Mouse (Mus musculus): ENCODE data around the gene Tbc1d8. TPM values are rescaled to one million over a fixed set of nuclear protein-coding genes. Genes with fewer than 3 reads are reported as not detected.

Gene Tbc1d8
- total and polyA plus RNA-seq, 2 experiments from 2014 or later, result 7.7 to 19.3 TPM

DNA sequence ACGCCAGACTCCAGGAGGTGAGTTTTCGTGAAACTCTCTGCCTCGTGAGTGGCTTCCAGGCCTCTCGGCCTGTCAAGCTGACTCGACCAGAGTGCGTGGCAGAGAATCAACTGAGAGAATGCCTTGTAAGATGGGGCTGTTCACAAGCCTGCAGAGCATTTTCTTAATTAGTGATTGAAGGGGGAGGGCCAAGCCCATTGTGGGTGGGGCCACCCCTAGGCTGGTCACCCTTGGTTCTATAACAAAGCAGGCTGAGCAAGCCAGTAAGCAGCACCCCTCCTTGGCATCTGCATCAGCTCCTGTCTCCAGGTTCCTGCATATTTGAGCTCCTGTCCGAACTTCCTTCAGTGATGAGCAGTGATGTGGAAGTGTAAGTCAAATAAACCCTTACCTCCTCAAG lies 42.8 kb upstream of the Tbc1d8 start:
- Histone ChIP-seq H3K4me2 (ENCODE audit: low read depth) (no peak overlapping the region), H3K4me3 (ENCODE audit: low read depth, low read length) (no peak overlapping the region), H3K27me3 (ENCODE audit: insufficient read depth, low read length) (no peaks in the 10 kb centered on the region), H3K27ac (ENCODE audit: low read depth, low read length) (no peak overlapping the region), H3K9ac (no peak overlapping the region), H3K36me3 (ENCODE audit: insufficient read depth) (no peaks in the 10 kb centered on the region), H3K9me3 (ENCODE audit: low read length) (no peaks in the 10 kb centered on the region), H3K4me1 (ENCODE audit: insufficient read depth) (no peaks in the 10 kb centered on the region)
- DNase-seq (no peak), ATAC-seq (no peak)
- TF ChIP-seq CTCF (IDR thresholded peaks at IDR 0.05; ENCODE audit: low read depth), result no peak
- 80% methylated on average over 7 of the region's 7 CpGs for WGBS

DNA sequence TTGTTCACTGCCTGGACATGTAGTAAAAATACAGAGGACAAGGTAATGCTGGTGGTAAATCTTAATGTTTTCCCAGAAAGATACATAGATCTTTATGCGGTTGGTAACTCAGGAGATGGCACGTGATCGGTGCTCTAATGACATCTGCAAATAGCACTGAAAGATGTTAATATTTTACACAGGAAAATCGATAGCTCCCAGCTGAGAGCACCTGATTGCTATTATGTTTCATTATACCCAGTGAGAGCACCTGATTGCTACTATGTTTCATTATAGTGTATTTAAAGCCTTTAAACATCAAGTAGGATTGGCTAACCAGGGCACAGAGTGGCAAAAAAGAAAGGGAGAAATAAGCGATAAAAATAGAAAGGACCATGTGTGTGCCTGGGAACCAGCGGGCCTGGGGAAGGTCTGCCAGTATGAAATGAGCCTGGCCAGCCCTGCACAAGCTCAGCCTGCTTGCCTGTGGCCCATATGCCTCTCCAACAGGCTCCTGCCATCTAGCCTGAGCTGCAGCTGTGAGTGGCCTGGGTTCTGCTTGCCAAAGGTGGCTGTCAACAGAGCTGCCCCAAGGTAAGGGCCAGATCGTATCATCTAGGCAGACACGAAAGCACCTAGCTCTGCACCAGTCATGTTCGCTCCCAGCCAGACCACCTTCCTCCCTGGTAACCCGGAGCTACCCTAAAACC lies 36.9 kb upstream of the Tbc1d8 start:
- H3K4me3 ChIP-seq (ENCODE audit: low read depth, low read length), result no peak overlapping the region
- ATAC-seq (peak; percentile 71), DNase-seq (no peak)
- H3K4me2 ChIP-seq (ENCODE audit: low read depth), result no peak overlapping the region
- no peak overlapping the region for H3K27ac ChIP-seq (ENCODE audit: low read depth, low read length)
- no peaks in the 10 kb centered on the region for H3K4me1 ChIP-seq (ENCODE audit: insufficient read depth)
- H3K36me3 ChIP-seq (ENCODE audit: insufficient read depth), result no peaks in the 10 kb centered on the region
- no peaks in the 10 kb centered on the region for H3K27me3 ChIP-seq (ENCODE audit: insufficient read depth, low read length)
- 81% methylated on average over 10 of the region's 10 CpGs for WGBS
- no peaks in the 10 kb centered on the region for H3K9me3 ChIP-seq (ENCODE audit: low read length)
- no peak for TF ChIP-seq CTCF (IDR thresholded peaks at IDR 0.05; ENCODE audit: low read depth)
- no peak overlapping the region for H3K9ac ChIP-seq

DNA sequence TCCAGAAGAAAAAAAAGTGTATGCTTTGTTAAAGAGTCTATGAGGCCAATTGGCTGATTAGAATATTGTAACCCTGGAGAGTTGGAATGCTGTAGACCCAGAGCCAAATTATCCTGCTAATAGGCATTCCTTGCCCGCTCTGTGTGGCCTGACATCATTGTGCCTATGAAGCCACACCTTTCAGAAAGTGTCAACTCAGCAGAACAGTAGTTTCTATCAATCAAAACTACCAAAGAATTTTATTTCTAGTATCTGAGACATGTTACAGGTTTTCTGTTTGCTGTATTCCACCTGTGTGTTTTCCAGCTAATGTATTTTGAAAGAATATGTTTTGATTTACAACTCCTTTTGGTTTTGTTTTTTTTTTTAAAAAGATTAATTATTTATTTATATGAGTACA lies 33.6 kb upstream of the Tbc1d8 start:
- no peak overlapping the region for H3K9ac ChIP-seq
- no peak for TF ChIP-seq CTCF (IDR thresholded peaks at IDR 0.05; ENCODE audit: low read depth)
- H3K4me3 ChIP-seq (ENCODE audit: low read depth, low read length), result no peak overlapping the region
- no peak overlapping the region for H3K27ac ChIP-seq (ENCODE audit: low read depth, low read length)
- no peaks in the 10 kb centered on the region for H3K36me3 ChIP-seq (ENCODE audit: insufficient read depth)
- no peak overlapping the region for H3K4me2 ChIP-seq (ENCODE audit: low read depth)
- WGBS, result 54% methylated on average over 1 of the region's 1 CpGs
- H3K4me1 ChIP-seq (ENCODE audit: insufficient read depth), result no peaks in the 10 kb centered on the region
- no peaks in the 10 kb centered on the region for H3K27me3 ChIP-seq (ENCODE audit: insufficient read depth, low read length)
- H3K9me3 ChIP-seq (ENCODE audit: low read length), result no peaks in the 10 kb centered on the region
- ATAC-seq, result no peak
- DNase-seq, result no peak

DNA sequence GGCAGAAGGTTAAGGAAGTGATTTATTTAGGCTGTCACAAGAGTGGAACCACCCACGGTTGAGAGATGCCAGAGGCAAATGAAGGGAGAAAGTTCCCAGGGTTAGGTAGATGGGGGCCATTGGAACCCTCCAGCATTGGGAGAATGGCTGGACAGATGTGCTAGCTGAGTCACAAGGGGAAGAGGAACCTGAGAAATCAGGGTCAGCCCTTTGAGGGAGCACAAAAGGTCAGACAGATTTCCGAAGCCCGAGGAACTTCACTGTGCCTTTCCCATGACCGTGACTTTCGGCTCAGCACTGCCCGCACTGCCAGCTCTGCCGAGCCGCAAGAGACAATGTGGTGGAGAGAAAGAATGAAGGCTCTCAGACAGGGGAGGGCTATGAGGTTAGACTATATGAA lies 33.2 kb upstream of the Tbc1d8 start:
- no peak overlapping the region for H3K27ac ChIP-seq (ENCODE audit: low read depth, low read length)
- H3K4me1 ChIP-seq (ENCODE audit: insufficient read depth), result no peaks in the 10 kb centered on the region
- no peak overlapping the region for H3K4me3 ChIP-seq (ENCODE audit: low read depth, low read length)
- TF ChIP-seq CTCF (IDR thresholded peaks at IDR 0.05; ENCODE audit: low read depth), result no peak
- H3K9me3 ChIP-seq (ENCODE audit: low read length), result no peaks in the 10 kb centered on the region
- H3K27me3 ChIP-seq (ENCODE audit: insufficient read depth, low read length), result no peaks in the 10 kb centered on the region
- ATAC-seq, result no peak
- no peak overlapping the region for H3K9ac ChIP-seq
- no peaks in the 10 kb centered on the region for H3K36me3 ChIP-seq (ENCODE audit: insufficient read depth)
- no peak for DNase-seq
- 66% methylated on average over 8 of the region's 8 CpGs for WGBS
- no peak overlapping the region for H3K4me2 ChIP-seq (ENCODE audit: low read depth)

DNA sequence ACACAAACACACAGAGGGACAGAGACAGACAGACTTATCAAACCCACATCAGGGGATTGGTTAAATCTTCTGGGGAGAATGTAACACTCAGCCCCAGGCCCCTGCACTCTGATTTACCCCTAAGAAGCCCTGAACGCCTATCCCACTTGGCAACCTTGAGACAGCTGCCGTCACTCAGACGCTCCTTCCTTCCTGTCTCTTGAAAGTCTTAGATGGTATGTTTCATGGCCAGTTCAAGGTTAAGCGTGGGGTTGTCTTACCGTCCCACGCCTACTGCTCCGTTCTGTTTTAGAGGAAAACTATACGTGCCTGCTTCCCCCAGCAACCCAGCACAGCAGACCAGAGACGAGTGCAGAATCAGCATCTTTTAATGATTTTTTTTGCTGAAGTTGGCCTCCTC lies 27.0 kb upstream of the Tbc1d8 start:
- H3K36me3 ChIP-seq (ENCODE audit: insufficient read depth), result no peaks in the 10 kb centered on the region
- H3K27me3 ChIP-seq (ENCODE audit: insufficient read depth, low read length), result no peaks in the 10 kb centered on the region
- DNase-seq (no peak), ATAC-seq (no peak)
- H3K27ac ChIP-seq (ENCODE audit: low read depth, low read length), result no peak overlapping the region
- TF ChIP-seq CTCF (IDR thresholded peaks at IDR 0.05; ENCODE audit: low read depth), result no peak
- 83% methylated on average over 9 of the region's 9 CpGs for WGBS
- no peak overlapping the region for H3K4me3 ChIP-seq (ENCODE audit: low read depth, low read length)
- H3K9me3 ChIP-seq (ENCODE audit: low read length), result no peaks in the 10 kb centered on the region
- H3K9ac ChIP-seq, result no peak overlapping the region
- no peak overlapping the region for H3K4me2 ChIP-seq (ENCODE audit: low read depth)
- no peaks in the 10 kb centered on the region for H3K4me1 ChIP-seq (ENCODE audit: insufficient read depth)

DNA sequence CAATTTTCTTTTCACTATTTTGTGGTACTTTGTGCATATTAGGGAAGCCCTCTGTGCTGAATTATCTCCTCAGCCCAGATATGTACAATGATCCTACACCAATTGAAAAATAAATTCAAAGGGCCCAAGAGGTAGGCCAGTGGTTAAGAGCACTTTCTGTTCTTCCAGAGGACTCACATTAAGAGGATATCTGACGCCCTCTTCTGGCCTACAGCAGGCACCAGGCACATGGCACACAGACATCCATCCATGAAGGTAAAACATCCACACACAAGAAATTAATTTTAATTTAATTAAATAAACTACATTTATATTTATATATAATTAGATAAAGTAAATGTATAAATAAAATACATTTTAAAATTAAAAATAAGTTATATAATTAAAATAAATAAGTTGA lies 25.7 kb upstream of the Tbc1d8 start:
- H3K27me3 ChIP-seq (ENCODE audit: insufficient read depth, low read length), result no peaks in the 10 kb centered on the region
- no peak overlapping the region for H3K27ac ChIP-seq (ENCODE audit: low read depth, low read length)
- peak; percentile 15 for DNase-seq
- H3K4me2 ChIP-seq (ENCODE audit: low read depth), result no peak overlapping the region
- no peaks in the 10 kb centered on the region for H3K36me3 ChIP-seq (ENCODE audit: insufficient read depth)
- ATAC-seq, result no peak
- no peaks in the 10 kb centered on the region for H3K4me1 ChIP-seq (ENCODE audit: insufficient read depth)
- TF ChIP-seq CTCF (IDR thresholded peaks at IDR 0.05; ENCODE audit: low read depth), result peak; percentile 50
- H3K9me3 ChIP-seq (ENCODE audit: low read length), result no peaks in the 10 kb centered on the region
- 18% methylated on average over 1 of the region's 1 CpGs for WGBS
- H3K9ac ChIP-seq, result no peak overlapping the region
- no peak overlapping the region for H3K4me3 ChIP-seq (ENCODE audit: low read depth, low read length)

DNA sequence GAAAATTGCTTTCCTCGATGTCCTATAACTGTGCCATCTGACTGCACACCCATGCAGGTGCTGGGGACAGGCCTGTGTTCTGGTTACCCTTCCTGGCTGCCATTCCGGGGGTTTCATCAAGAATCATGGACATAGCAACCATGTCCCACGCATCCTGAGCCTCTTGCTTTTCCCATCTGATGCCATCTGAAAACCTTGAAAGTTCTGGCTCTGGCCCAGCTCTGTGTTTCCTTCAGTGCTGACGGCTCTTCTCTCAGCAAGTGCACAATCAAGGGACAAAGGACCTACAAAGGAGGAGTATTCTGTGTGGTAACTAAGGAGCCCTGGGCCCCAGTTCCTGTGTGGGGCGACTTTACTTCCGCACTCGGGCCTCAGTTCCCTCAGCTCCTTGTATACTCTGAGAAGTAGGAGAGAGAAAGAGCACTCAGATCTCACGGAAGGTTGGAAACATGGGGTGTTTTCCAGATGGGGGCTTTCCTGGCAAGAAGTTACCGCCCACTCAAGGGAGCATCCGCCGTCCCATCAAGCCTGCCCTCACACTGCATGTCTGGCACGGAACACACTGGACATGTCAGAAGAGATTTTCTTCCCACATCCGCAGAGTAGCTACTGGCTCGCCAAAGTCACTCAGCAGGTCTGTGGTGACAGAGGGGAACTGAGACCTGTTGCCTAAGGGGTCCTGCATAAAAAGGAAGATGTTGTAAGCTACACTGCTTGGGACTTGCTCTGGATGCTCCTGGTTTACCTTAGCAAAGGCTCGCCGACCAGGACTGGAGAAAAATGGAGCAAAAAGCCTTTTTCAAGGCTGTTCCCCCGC lies 24.5 kb upstream of the Tbc1d8 start:
- Histone ChIP-seq H3K4me3 (ENCODE audit: low read depth, low read length) (no peak overlapping the region), H3K9me3 (ENCODE audit: low read length) (no peaks in the 10 kb centered on the region), H3K4me2 (ENCODE audit: low read depth) (no peak overlapping the region), H3K4me1 (ENCODE audit: insufficient read depth) (no peaks in the 10 kb centered on the region), H3K9ac (no peak overlapping the region), H3K27ac (ENCODE audit: low read depth, low read length) (no peak overlapping the region), H3K27me3 (ENCODE audit: insufficient read depth, low read length) (no peaks in the 10 kb centered on the region), H3K36me3 (ENCODE audit: insufficient read depth) (no peaks in the 10 kb centered on the region)
- DNase-seq, result no peak
- TF ChIP-seq CTCF (IDR thresholded peaks at IDR 0.05; ENCODE audit: low read depth), result no peak
- 77% methylated on average over 17 of the region's 17 CpGs for WGBS
- no peak for ATAC-seq

Data from forebrain, postnatal 0 days (tissue).